Mouse (Mus musculus): ENCODE results near the gene Uxs1.

DNA sequence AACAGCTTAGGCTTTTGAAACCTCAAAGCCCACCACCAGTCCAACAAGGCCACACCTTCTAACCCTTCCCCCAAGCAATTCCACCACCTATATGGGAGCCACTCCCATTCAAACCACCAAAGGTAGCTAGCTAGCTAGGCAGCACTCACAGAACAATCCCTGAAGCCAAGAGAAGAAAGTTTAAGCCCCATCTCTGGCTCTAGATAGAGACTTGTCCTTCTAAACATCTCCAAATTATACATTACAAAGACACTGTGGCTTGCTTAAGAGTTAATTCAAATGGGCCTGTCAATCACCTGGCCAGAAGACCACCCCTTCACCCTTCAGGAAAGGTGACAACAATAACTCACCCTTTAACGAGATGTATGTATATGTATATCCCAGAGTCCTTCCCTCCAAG lies 7.0 kb downstream of the Uxs1 start:
- TF ChIP-seq EP300 (IDR thresholded peaks at IDR 0.05; ENCODE audit: low read depth) = no peak
- TF ChIP-seq CTCF (IDR thresholded peaks at IDR 0.05; ENCODE audit: low read depth) = no peak

All from liver, embryonic 14.5 days (tissue).